Mouse (Mus musculus) CD4-positive helper T cell, adult 2 months (primary cell): Measurements from ENCODE around the gene Prrt3.

Experiments used
- DNase-seq: peaks from one replicate; pipeline ENCODE4 v3.0.0-alpha.2; 2012; ENCODE audit warnings: low read depth, missing footprints, low spot score

Gene Prrt3

GRCm38 (mm10) chr6:113501388-113502084, at the start of gene Prrt3:
Prrt3 (minus strand) TSS chr6:113501931.
- DNase-seq: no peak

DNA sequence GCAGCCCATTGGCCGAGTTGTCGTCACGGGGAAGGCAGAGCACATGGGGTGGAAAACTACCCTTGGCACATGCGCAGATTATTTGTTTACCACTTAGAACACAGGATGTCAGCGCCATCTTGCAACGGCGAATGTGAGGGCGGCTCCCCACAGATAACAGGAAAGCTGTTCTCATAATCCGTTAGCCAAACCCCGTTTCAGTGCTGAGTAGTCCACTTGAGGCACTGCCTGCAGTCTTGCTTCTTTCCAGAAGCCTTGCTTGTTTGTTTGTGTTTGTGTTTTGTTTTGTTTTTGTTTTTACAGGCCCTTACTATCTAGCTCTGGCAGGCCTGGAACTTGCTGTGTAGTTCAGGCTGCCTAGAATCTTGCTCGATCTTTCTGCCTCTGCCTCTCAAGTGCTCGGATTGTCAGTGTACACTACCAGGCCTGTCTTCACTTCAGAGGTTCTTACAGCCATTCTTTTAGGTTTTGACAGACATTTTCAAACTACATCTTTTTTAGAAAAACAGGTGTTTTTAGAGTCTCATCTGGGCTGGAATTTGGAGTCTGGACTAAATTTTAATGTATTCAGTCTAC, 42.3 kb upstream of the Prrt3 start:
- DNase-seq: no peak

GRCm38 (mm10) chr6:113541610-113542009, 39.9 kb upstream of the Prrt3 start:
- DNase-seq: no peak

GRCm38 (mm10) chr6:113534886-113535285, 33.2 kb upstream of the Prrt3 start:
- DNase-seq: no peak

DNA sequence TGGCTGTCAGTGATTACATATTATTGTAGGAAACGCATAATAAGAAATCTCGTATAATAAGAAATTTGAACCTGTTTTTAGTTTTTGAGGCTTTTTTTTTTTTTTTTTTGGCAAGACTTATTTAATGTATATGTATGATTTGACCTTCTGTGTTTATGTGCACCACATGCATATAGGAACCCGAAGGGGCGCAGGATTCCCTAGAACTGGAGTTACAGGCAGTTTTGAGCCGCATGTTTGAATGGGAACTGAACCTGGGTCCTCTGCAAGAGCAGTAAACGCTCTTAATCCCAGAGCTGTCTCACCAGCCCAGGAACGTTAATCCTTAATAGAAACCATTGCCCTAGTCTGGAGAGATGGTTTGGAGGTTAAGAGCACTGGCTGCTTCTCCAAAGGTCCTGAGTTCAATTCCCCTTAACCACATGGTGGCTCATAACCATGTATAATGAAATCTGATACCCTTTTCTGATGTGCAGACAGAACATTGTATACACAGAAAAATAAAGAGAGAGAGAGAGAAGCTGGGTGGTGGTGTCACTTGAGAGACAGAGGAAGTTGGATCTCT, 30.2 kb upstream of the Prrt3 start:
- DNase-seq: no peak

DNA sequence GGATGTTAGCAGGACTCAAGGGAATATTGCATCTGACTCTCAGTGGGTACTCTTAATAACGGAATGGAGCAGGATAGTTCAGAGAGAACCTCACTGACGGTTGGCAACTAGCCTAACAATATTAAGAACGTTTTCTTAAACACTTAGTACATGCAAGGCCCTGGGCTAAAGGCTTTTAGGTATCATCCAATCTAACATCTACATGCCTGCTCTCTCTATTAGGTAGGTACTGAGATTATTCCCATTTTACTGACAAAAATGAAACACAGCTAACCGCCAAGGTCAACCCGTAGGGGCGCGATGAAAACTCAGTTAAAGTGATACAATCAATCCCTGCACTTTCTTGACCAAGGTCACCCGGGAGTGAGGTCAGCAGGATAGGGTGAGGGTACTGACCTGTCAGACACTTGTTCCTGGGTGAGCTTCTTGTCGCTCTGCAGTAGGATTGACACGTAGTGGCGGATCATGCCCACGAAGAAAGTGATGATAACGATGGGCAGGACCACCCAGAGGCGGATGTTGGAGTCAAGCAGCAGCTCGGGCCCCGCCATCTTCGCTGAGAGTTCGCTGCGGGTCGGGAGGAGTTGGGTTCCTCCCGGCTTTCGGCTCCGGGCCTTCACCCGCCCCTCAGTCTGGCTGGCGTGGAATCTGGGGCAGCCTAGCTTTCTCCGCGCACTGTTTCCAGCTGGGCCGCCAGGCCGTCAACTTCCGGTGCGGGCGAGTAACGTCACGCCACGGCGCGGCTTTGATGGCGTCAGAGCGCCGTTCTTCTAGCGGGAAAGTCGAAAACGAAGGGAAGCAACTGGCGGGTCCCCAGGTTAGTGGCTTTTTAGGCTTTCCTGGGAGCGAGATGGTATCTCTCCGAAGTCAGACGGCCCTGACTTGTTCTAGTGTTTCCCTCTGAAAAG, 29.5 kb upstream of the Prrt3 start, which contains the start of the genes Emc3 and Fancd2:
Emc3 (minus strand) TSS at position 721 of the 908 bp plus-strand sequence.
Fancd2 (plus strand) TSS at position 751 of the 908 bp plus-strand sequence.
- DNase-seq: peak; percentile 90

DNA sequence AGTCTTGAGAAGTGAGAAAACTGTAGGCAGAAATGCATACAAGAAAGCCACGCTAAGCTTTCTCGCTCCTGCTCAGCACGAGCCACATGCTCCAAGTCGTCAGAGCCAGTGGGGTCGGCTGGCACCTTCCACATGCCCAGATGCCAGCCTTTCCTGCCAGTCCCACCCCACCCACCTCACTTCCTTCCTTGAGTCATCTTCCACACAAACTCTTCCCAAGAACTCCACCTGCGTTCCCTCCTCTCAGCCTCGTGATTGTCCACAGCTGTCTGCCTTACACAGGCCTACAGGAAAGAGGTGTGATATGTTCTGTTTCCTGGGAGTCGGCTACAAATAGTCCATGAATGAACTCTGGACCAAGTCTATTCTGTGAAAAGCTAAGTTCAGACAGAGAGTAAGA, 21.7 kb upstream of the Prrt3 start:
- no peak for DNase-seq

DNA sequence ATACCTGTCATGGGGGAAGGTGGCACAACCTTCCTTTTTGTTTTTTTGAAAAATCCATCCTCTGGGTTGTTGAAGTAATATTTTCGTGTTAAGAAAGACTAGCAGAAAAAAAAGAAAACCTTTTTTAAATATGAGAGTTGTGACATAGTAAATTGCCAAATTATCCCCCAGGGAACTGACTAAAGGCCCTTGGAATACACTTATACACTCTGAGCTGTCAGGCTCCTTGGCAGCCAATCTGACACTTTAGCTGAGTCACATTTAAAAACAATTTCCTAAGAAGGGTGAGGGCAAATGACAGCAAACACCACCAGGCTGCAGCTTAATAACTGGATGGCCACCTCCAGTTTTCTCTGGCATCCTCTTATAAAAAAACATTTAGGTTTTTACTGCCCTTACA, 20.6 kb upstream of the Prrt3 start:
- DNase-seq: no peak

DNA sequence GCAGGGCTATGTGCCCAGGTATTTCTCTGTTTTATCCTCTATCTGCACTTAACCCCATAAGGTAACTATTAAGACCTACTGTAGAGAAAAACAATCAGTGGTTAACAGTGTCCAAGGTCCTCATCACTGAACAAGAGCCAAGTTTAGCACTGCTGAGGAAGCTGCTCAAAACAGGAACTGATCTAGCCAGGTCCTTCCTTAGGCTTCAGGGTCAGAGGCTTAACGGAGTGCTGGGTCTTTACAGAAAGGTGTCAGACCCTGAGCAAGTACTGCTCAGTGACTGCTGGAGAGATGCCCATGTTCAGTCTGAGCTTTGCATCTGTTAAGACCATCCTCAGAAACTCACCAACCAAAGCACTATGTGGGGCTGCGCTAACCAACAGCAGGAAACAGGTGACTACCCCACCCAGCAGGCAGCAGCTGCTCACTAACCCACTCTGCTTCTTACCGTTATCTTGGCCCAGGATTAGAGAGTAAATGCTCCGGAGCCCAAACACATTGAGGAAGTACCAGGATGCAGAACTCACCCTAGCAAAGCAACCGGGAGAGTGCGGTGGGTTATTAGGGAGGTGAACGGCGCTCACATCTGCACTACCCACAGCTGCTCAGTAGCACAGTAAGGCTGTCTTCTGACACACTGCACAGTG, 15.8 kb upstream of the Prrt3 start:
- no peak for DNase-seq

DNA sequence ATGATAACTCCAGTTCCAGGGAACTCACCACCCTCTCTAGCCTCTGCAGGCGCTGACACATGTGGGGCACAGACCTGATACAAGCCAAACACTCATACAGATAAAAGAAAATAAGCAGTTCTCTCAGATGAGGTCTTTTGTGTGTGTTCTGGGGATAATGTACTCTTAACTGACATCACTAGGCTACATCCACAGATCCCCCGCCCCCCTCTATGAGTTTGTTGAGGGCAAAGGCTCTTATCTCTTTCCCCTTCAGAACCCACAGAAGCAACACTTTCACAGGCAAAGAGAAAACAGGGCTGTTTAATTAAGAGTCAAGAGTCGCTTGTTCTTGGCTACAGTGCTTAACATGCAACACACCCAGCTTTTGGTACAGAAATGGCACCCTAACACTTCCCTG, 12.9 kb upstream of the Prrt3 start:
- no peak for DNase-seq

DNA sequence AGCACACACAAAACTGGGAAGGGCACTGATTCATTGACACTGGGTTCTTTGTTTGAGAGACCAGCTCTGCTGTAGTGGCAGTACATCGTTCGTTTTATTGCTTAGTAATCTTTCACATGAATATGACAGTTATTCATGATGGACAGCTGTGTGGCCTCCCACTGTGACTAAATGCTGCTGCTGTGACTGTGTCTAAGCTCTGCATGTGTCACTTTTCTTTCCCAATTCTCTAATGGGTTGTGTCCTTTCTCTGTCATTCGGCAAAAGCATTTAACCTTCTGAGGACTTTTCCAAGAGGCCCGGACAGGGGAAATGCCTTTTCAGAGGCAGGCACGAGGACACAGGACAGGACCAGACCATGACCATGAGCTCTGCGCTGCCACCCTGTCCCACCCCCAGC, 12.2 kb upstream of the Prrt3 start:
- DNase-seq: no peak

- DNase-seq: no peak
Measured at GRCm38 (mm10) chr6:113508947-113509280, 7.2 kb upstream of the Prrt3 start.

DNA sequence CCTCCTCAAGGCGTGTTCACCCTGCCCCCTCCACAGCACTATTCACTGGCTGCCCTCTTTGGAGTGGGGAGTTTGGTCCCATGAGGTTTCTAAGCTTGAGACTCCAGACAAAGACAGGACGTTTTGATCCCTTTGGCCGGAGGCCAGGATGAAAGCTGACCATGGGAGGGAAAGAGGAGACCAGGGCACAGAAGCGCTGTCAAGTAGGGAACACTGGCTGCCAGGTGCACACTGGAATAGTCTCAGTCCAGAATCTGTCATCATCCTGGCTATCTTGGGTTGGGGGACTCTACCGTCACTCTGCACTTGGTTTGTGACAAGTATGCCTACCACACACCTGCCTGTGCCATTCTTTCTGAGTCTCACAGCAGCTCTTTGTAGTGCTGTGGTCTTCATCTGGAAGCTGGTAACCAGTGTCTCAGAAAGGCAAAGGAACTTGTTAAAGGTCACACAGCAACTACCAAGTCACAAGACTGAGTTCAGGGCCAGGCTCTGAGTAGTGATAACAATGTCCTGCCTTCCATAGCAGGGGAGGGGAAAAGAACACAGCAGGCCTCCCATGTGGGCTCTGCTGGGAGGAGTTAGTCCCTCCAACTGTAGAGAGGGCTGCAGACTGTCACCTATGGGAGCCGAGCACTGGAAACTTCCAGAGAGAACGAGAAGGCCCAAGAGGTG, 6.7 kb upstream of the Prrt3 start:
- DNase-seq: no peak

GRCm38 (mm10) chr6:113507130-113507529, 5.4 kb upstream of the Prrt3 start:
- no peak for DNase-seq

DNA sequence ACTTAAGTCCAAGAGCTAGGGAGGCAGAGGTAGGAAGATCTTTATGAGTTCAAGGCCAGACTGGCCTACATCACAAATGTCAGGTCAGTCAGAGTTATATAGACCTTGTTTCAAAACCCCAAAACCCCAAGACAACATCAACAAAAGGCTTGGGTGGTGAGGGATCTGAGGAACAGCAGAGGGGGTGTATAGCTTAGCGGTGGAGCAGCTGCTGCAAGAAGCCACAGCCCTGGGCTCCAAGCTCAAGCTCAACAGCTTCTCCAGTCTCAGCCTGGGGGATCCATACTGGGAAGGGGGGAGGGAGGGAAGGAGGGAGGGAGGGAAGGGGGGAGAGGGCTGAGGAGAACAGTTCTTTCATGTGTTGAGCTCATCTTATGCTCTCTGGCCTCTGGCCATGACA, 4.0 kb upstream of the Prrt3 start:
- no peak for DNase-seq

DNA sequence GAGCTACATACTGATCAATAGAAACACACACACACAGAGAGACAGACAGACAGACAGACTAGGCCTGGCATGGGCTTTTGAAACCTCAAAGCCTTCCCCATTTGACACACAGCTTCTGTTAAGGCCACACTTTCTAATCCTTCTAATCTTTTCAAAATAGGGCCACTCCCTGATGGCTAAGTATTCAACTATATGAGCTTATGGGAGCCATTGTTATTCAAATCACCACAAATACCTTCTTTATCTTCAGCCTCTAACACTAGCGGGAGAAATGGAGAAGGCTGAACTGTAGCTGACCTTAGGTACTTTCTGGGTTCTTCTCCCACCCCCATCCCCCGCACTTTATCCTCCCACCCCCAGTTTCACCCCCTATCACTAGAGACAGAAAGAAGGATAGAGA, 1.1 kb upstream of the Prrt3 start:
- DNase-seq: no peak

GRCm38 (mm10) chr6:113499346-113499745, 2.4 kb downstream of the Prrt3 start:
- no peak for DNase-seq

DNA sequence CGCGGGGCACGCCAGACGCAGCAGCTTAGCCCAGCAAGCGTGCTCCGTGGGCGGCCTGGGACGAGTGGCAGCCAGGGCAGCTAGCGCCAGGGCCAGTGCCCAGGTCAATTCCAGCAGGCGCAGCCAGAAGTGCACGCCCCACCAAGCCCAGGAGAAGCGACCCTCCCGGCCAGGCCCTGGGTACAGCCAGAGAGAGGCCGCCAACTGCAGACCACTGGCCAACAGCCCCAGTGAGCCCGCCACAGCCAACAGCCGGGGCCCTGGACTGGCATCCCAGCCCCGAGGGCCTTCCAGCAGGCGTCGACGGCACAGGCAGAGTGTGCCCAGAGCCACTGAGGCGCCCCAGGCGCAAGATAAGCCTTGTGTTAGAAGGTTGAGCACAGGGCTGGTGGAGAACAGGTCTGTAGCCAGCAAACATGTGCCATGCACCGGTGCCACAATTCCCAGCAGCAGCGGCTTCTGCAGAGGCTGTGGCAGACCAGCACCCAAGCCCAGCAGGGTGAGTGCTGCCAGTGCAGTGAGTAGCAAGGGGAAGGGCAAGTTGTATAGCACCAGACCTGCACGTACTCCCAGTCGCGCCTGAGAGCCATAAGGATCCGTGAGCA, 6.6 kb downstream of the Prrt3 start:
- no peak for DNase-seq

GRCm38 (mm10) chr6:113494258-113494788, 7.4 kb downstream of the Prrt3 start:
- DNase-seq: peak; percentile 93

GRCm38 (mm10) chr6:113492101-113492864, 9.4 kb downstream of the Prrt3 start:
- DNase-seq: no peak
